Mouse (Mus musculus): ENCODE data around the gene Glod4.

GRCm38 (mm10) chr11:76146187-76147010 is 97.1 kb downstream of the Glod4 start:
- no peak for TF ChIP-seq CTCF (IDR thresholded peaks at IDR 0.05; ENCODE audit: low read depth, low read length)
- TF ChIP-seq POLR2A (IDR thresholded peaks at IDR 0.05; ENCODE audit: insufficient read depth, low read length), result no peak
- TF ChIP-seq EP300 (IDR thresholded peaks at IDR 0.05; ENCODE audit: insufficient read depth, low read depth, low read length), result no peak
